Mouse (Mus musculus) small intestine, adult 2 months (tissue): ENCODE results near the gene Pigm. TPM values are rescaled to one million over a fixed set of nuclear protein-coding genes. Genes with fewer than 3 reads are reported as not detected.

Experiments used
- H3K27ac ChIP-seq: fragments of 200-500 bp; 2 replicates; pipeline ENCODE4 v1.5.1; 2012; ENCODE audit warnings: low read depth, low read length, control low read depth, inconsistent platforms; ENCODE audit not compliant: insufficient read depth
- H3K27me3 ChIP-seq: fragments of 200-500 bp; 2 replicates; pipeline ENCODE4 v1.6.1; 2012; ENCODE audit warnings: mild to moderate bottlenecking, moderate library complexity, low read length, inconsistent platforms; ENCODE audit not compliant: control insufficient read depth, insufficient read depth
- H3K36me3 ChIP-seq: fragments of 200-500 bp; 2 replicates; pipeline ENCODE4 v1.6.1; 2012; ENCODE audit warnings: mild to moderate bottlenecking, low read length, control low read depth, inconsistent platforms; ENCODE audit not compliant: control insufficient read depth, insufficient read depth
- H3K4me1 ChIP-seq: fragments of 200-500 bp; 2 replicates; pipeline ENCODE4 v1.6.1; 2012; ENCODE audit warnings: low read length, inconsistent platforms, mixed read lengths; ENCODE audit not compliant: control insufficient read depth, insufficient read depth, insufficient read length
- H3K4me3 ChIP-seq: fragments of 200-500 bp; 2 replicates; pipeline ENCODE4 v1.5.1; 2012; ENCODE audit warnings: low read depth, mild to moderate bottlenecking, control low read depth, inconsistent platforms, low read length, moderate library complexity
- CTCF ChIP-seq: fragments of 200-500 bp; IDR thresholded peaks from 2 replicates; pipeline ENCODE4 v1.5.1; 2012; ENCODE audit warnings: low read depth, mild to moderate bottlenecking, control low read depth, inconsistent platforms, low read length, moderate library complexity, mixed read lengths; ENCODE audit not compliant: insufficient replicate concordance, insufficient read length; ENCODE audit errors: extremely low read depth
- POLR2A ChIP-seq: fragments of 200-500 bp; IDR thresholded peaks from 2 replicates; pipeline ENCODE4 v1.6.1; 2012; ENCODE audit warnings: low read depth, mild to moderate bottlenecking, control low read depth, inconsistent platforms, low read length, moderate library complexity
- WGBS: fragments of 180-500 bp; shearing (Covaris S2); methylation state at CpG from one replicate; pipeline ENCODE4 v1.1.7; 2018; 5-methylcytosine and 5-hydroxymethylcytosine counted together
- polyA plus RNA-seq: library from polyadenylated mRNA; depleted of rRNA; stranded (reverse); fragments of >200 nt; gene quantifications from 2 replicates; pipeline ENCODE4 v1.2.3, GENCODE M21; 2012

The Pigm gene
- polyA plus RNA-seq, 1 experiment, result 4.8 TPM

DNA sequence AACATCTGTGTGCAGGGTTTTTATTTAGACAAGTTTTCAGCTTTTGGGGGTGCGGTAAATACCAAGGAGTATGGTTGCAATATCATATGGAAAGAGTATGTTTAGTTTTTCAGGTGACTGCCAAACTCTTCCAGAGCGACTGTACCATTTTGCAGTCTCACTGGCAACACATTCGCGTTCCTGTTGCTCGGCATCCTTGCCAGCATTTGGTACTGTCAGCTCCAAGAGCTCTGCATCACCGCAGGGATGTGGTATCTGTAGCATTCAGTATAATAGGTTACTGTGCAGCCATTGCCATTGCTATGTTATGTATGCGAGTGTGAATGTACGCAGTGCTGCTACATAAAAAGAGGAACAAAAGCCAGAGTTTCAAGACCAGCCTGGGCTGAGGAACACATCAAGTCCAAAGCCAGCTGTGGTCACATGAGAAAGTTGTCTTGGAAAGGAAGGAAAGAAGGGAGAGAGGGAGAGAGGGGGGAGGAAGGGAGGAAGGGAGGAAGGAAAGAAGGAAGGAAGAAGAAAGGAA lies 44.9 kb upstream of the Pigm start:
- peaks cover 24% of the 10 kb centered on the region for H3K27me3 ChIP-seq
- H3K27ac ChIP-seq, result no peak overlapping the region
- H3K4me1 ChIP-seq, result no peaks in the 10 kb centered on the region
- no peaks in the 10 kb centered on the region for H3K36me3 ChIP-seq
- TF ChIP-seq POLR2A, result no peak
- no peak for TF ChIP-seq CTCF
- no peak overlapping the region for H3K4me3 ChIP-seq
- 70% methylated on average over 8 of the region's 8 CpGs for WGBS

DNA sequence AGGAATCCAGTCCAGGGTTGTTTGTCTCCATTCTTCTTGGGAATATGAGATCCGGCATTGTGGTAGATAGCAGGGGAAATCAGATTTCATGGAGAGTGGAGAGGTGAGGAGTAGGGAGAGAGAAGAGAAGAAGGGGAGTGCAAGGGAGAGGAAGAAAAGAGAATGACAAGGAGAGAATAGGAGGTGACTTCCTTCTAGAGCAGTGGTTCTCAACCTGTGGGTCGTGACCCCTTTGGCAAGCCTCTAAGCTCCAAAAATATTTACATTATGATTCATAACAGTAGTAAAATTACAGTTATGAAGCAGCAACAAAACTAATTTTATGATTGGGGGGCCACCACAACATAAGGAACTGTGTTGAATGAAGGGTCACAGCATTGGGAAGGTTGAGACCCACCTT lies 43.4 kb upstream of the Pigm start:
- no peaks in the 10 kb centered on the region for H3K36me3 ChIP-seq

DNA sequence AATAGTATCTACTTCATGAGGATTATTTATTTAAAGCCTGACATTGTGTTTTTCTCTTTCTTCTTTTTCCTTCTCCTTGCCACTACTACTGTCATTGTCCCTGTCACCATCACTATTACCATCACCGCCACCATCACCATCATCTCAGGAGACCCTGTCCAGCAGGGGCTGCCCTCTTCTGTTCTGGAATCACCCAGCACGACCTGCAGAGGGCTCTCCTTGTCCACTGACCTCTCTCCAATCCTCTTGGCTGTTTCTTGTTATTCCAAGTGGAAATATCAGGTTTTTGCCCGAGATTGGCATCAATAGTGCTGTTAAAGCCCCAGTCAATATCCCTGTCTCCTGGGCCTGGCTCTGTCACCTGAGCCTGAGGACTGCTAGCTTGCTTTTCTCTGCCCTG lies 42.8 kb upstream of the Pigm start:
- Histone ChIP-seq H3K27me3 (peaks cover 14% of the 10 kb centered on the region), H3K4me1 (no peaks in the 10 kb centered on the region), H3K4me3 (no peak overlapping the region), H3K27ac (no peak overlapping the region), H3K36me3 (no peaks in the 10 kb centered on the region)
- TF ChIP-seq POLR2A (no peak), CTCF (no peak)
- WGBS, result 22% methylated on average over 3 of the region's 3 CpGs

More for the DNA sequence above, 43.4 kb upstream of the Pigm start:
- H3K4me1 ChIP-seq, result no peaks in the 10 kb centered on the region
- peaks cover 18% of the 10 kb centered on the region for H3K27me3 ChIP-seq
- 73% methylated on average over 2 of the region's 2 CpGs for WGBS
- TF ChIP-seq CTCF (no peak), POLR2A (no peak)
- no peak overlapping the region for H3K4me3 ChIP-seq
- H3K27ac ChIP-seq, result no peak overlapping the region

DNA sequence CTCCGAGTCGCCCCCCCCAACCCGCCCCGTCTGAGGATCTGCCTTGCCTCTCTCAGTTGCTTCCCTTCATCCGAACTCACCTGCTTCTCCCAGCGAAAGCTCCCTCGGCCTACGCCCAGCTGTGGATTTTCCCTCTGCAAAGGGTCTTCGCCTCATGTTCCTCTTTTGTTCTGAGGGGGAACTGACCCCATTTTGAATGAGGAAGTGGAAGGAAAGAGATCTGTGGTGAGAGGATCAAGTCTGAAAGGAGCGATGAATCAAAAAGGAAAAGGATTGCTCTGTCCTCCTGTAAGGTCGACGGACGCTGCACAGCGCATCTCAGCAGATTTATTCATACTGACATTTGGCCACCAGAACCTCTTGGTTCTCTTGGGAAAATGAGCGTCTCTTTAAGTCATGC lies 40.5 kb upstream of the Pigm start:
- 71% methylated on average over 15 of the region's 15 CpGs for WGBS
- H3K27ac ChIP-seq, result no peak overlapping the region
- H3K36me3 ChIP-seq, result no peaks in the 10 kb centered on the region
- no peak for TF ChIP-seq CTCF
- no peak for TF ChIP-seq POLR2A
- no peak overlapping the region for H3K4me3 ChIP-seq
- no peaks in the 10 kb centered on the region for H3K4me1 ChIP-seq
- H3K27me3 ChIP-seq, result peaks cover 21% of the 10 kb centered on the region

DNA sequence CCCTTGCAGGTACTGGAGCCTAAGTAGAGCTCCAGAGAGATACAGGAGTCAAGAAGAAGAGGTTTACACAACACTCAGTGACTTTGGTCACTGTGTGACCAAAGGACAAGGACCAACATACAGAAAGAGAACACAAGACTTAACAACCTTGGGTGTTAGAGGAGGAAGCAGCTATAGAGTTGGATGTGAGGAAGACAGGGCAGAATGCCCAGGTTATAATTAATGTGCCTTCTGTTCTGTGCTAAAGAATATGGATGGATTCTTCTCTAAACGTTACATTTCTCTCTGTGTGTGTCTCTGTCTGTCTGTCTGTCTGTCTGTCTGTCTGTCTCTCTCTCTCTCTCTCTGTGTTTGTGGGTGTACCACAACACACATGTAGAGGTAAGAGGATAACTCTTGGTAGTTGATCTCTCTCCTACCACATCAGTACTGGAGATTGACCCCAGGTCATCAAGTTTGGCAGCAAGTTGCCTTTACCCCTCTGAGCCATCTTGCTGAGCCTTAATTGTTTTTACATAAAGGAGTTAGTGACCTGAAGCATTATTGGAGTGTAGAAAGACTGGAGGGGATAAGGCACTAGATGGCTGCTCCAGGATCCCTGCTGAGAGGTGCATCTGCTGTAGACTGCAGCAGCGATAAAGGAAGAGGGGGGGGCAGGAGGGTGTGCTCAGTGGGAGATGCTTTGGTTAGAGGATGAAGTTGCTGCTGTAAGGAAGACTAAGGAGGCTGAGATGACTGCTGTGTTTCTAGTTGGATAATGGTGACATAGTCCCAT lies 38.7 kb upstream of the Pigm start:
- H3K27ac ChIP-seq, result no peak overlapping the region
- no peaks in the 10 kb centered on the region; the same call in 1 of the 2 replicates for H3K4me1 ChIP-seq
- no peaks in the 10 kb centered on the region for H3K36me3 ChIP-seq
- 48% methylated on average over 2 of the region's 2 CpGs for WGBS
- no peak overlapping the region for H3K4me3 ChIP-seq
- peaks cover 37% of the 10 kb centered on the region for H3K27me3 ChIP-seq
- no peak for TF ChIP-seq CTCF

DNA sequence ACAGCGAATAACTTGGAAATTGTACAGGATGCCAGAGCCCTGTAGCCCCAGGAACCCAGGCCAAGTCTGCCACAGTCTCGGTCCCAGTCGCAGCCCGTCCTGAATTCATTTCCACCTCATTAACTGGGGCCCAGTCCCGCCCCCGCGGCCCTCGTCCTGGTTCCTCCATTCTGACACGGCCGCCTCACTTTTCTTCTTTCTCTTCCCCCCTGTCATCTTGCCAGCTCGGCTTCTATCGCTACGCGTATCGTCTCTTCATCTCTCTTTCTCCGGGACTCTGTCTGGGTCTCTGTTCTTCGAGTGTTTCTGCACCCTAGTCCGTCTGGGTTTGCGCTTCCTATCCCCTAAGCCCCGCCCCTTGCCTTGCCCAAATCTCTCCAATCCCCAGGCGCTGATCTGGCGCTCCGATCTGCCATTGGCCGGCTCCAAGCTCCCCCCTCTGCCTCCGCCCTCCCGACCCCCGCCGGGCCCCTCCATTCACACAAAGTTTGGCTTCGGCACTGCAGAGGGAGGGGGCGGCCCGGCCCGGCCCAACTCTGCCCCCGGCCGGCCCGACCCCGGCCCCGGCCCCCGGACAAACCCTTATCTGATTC lies 35.5 kb upstream of the Pigm start, which contains the start of gene Kcnj10:
Kcnj10 (plus strand) TSS at position 482 of the 593 bp plus-strand sequence.
- TF ChIP-seq POLR2A (no peak), CTCF (no peak)
- 3% methylated on average over 38 of the region's 38 CpGs for WGBS
- H3K4me3 ChIP-seq, result peak within 1 kb of the TSS; percentile 46
- peaks cover 32% of the 10 kb centered on the region for H3K27me3 ChIP-seq
- no peaks in the 10 kb centered on the region for H3K36me3 ChIP-seq
- H3K4me1 ChIP-seq, result no peaks in the 10 kb centered on the region; the same call in 1 of the 2 replicates
- H3K27ac ChIP-seq, result no peak within 1 kb of the TSS

DNA sequence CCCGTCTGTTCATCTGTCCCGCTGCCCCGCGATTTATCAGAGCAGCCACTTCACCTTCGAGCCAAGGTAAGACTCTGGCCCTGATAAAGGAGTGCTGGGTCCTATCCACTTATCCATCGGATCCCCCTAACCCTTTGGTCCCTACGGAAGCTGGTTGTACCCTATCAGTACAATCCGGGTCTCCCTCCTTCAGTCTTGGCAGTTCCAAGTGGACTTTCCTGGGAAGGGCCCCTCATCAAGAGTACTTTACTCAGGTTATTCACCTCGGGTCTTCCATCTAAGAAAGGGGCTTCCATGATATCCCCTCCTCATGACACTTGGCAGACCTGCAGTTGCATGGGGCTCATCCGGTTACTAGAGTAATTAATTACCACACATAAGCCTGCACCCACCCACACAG lies 35.0 kb upstream of the Pigm start:
- Histone ChIP-seq H3K27me3 (peaks cover 32% of the 10 kb centered on the region), H3K4me3 (peak overlapping the region; percentile 46), H3K36me3 (no peaks in the 10 kb centered on the region), H3K4me1 (no peaks in the 10 kb centered on the region; the same call in none of the 2 replicates), H3K27ac (no peak overlapping the region)
- TF ChIP-seq POLR2A, result no peak
- no peak for TF ChIP-seq CTCF
- 13% methylated on average over 10 of the region's 10 CpGs for WGBS
